Comparison of ENCODE assay signal across 11 mouse cellular contexts in genomic region chr6:38120681-38121371, GRCm38 (mm10). TPM values are rescaled to one million over a fixed set of nuclear protein-coding genes. Genes with fewer than 3 reads are reported as not detected.
DNase-seq lines count a peak whose midpoint lies in the region; ATAC-seq and TF ChIP-seq lines count a peak whose summit lies in the region.
"Had no signal": no experiment of that assay in that cellular context is flagged by ENCODE, and none has a peak within 500 bp of the region (broad histone marks: within the 10 kb centered on the region; RNA-seq: fewer than 3 reads in every experiment).

No protein-coding gene starts in this region.

- ATAC-seq in heart, embryonic 15.5 days (replicated peaks; ENCODE audit: insufficient number of reproducible peaks, insufficient read depth, low FRiP score, low read depth) = 0 out of 2 replicates have a peak, but pooled peaks have one; percentile 34
- ATAC-seq in kidney, postnatal 0 days (replicated peaks; ENCODE audit: low FRiP score, low read depth) = peak; percentile 77
- ATAC-seq in lung, embryonic 15.5 days (ENCODE audit: borderline replicate concordance, extremely low read depth, low FRiP score, low TSS enrichment) = peak; percentile 80
- ATAC-seq: midbrain, embryonic 15.5 days had no signal

- H3K4me1 ChIP-seq in heart, embryonic 15.5 days (replicated peaks) = peaks cover 15% of the 10 kb centered on the region
- H3K4me1 ChIP-seq in kidney, postnatal 0 days (replicated peaks; ENCODE audit: insufficient read depth, low read length) = no peaks in the 10 kb centered on the region; the same call in 1 of the 2 replicates
- peaks cover 14% of the 10 kb centered on the region for H3K4me1 ChIP-seq in lung, embryonic 15.5 days
- H3K4me1 ChIP-seq: midbrain, embryonic 15.5 days had no signal

- WGBS in heart, embryonic 15.5 days = 57% methylated on average over 9 of the region's 9 CpGs
- 35% methylated on average over 9 of the region's 9 CpGs for WGBS in kidney, postnatal 0 days
- WGBS in lung, embryonic 15.5 days = 39% methylated on average over 9 of the region's 9 CpGs

- no peak overlapping the region for H3K9ac ChIP-seq in heart, embryonic 15.5 days
- H3K9ac ChIP-seq in kidney, postnatal 0 days (ENCODE audit: low read depth, low read length) = no peak overlapping the region
- H3K9ac ChIP-seq in lung, embryonic 15.5 days = no peak overlapping the region
- H3K9ac ChIP-seq: heart, embryonic 12.5 days; midbrain, embryonic 15.5 days had no signal

- H3K27me3 ChIP-seq in heart, embryonic 15.5 days = no peaks in the 10 kb centered on the region
- H3K27me3 ChIP-seq in kidney, postnatal 0 days (ENCODE audit: insufficient read depth, low read length) = no peaks in the 10 kb centered on the region
- no peaks in the 10 kb centered on the region for H3K27me3 ChIP-seq in lung, embryonic 15.5 days
- H3K27me3 ChIP-seq: heart, embryonic 12.5 days; midbrain, embryonic 15.5 days had no signal

- H3K4me2 ChIP-seq in heart, embryonic 15.5 days = no peak overlapping the region
- no peak overlapping the region for H3K4me2 ChIP-seq in kidney, postnatal 0 days (ENCODE audit: low read length)
- 0 out of 2 replicates have a peak overlapping the region, but pooled peaks have one; percentile 6 for H3K4me2 ChIP-seq in lung, embryonic 15.5 days
- H3K4me2 ChIP-seq: heart, embryonic 12.5 days; midbrain, embryonic 15.5 days had no signal

- intact Hi-C loops in heart, postnatal 10 days (cut with DNase I) = no loop called here

- no peak overlapping the region for H3K27ac ChIP-seq in heart, embryonic 15.5 days
- H3K27ac ChIP-seq in kidney, postnatal 0 days = peak overlapping the region; percentile 92
- H3K27ac ChIP-seq in lung, embryonic 15.5 days = no peak overlapping the region; the same call in 1 of the 2 replicates
- H3K27ac ChIP-seq: midbrain, embryonic 15.5 days had no signal

- no peak overlapping the region for H3K4me3 ChIP-seq in heart, embryonic 15.5 days
- no peak overlapping the region for H3K4me3 ChIP-seq in kidney, postnatal 0 days (replicated peaks; ENCODE audit: low read depth, low read length)
- H3K4me3 ChIP-seq in lung, embryonic 15.5 days = no peak overlapping the region
- H3K4me3 ChIP-seq: heart, embryonic 12.5 days; midbrain, embryonic 15.5 days had no signal

- no peaks in the 10 kb centered on the region for H3K36me3 ChIP-seq in heart, embryonic 15.5 days
- 0 out of 2 replicates have a peak, but pooled peaks cover under 1% of the 10 kb centered on the region for H3K36me3 ChIP-seq in kidney, postnatal 0 days (ENCODE audit: insufficient read depth, low read length)
- H3K36me3 ChIP-seq in lung, embryonic 15.5 days = no peaks in the 10 kb centered on the region
- H3K36me3 ChIP-seq: heart, embryonic 12.5 days; midbrain, embryonic 15.5 days had no signal

- no peak for TF ChIP-seq CTCF in kidney, postnatal 0 days (IDR thresholded peaks at IDR 0.05; ENCODE audit: low read depth)

- H3K9me3 ChIP-seq in heart, embryonic 15.5 days (replicated peaks) = no peaks in the 10 kb centered on the region
- H3K9me3 ChIP-seq in kidney, postnatal 0 days (replicated peaks; ENCODE audit: low read length) = no peaks in the 10 kb centered on the region
- no peaks in the 10 kb centered on the region for H3K9me3 ChIP-seq in lung, embryonic 15.5 days
- H3K9me3 ChIP-seq: heart, embryonic 12.5 days; midbrain, embryonic 15.5 days had no signal

- DNase-seq in heart, postnatal 10 days = no peak
- DNase-seq in kidney, postnatal 0 days (ENCODE audit: low spot score) = peak; percentile 39
- peak; percentile 5 to 11 for DNase-seq in thymus, postnatal 10 days (ENCODE audit: low spot score in 2 of 2)
- no peak for DNase-seq in cerebellum, postnatal 14 days
- no peak for DNase-seq in neural tube, embryonic 10.5 days (ENCODE audit: extremely low spot score, low spot score)
- DNase-seq in left cerebral cortex, adult 8-10 months (ENCODE audit: low spot score in 2 of 2) = no peak
- DNase-seq: right cerebral cortex, adult 18-20 months had no signal

RNA-seq across cellular contexts. Expression of gene Atp6v0a4, which starts 3.6 kb away (rescaled TPM):
- 0.69 and 0.77 TPM in 2 replicates for polyA plus RNA-seq in heart, embryonic 15.5 days (2015; fragmentation: Nextera tagmentation; extraction: Ambion mirVana)
- 1 to 10 TPM; 3.5 to 5.1 TPM for total RNA-seq in heart, postnatal 10 days (2021)
- polyA plus RNA-seq in kidney, postnatal 0 days (2015; fragmentation: Nextera tagmentation; extraction: Ambion mirVana) = 37.9 and 45.2 TPM in 2 replicates
- 3.2 and 5.9 TPM in 2 replicates for polyA plus RNA-seq in lung, embryonic 15.5 days (2015; fragmentation: Nextera tagmentation; extraction: Ambion mirVana)
- 10 to 100 TPM in 2 of 4 experiments, 1 to 10 TPM in 2; 1.6 to 13.4 (median 6.3) TPM for total RNA-seq in left cerebral cortex, adult 8-10 months (2022)

RNA-seq across cellular contexts. Expression of gene Tmem213, which starts 11.8 kb away (rescaled TPM):
- 1.3 and 2.0 TPM in 2 replicates for polyA plus RNA-seq in heart, embryonic 15.5 days (2015; fragmentation: Nextera tagmentation; extraction: Ambion mirVana)
- not detected for total RNA-seq in heart, postnatal 10 days (2021)
- polyA plus RNA-seq in kidney, postnatal 0 days (2015; fragmentation: Nextera tagmentation; extraction: Ambion mirVana) = 198 and 199 TPM in 2 replicates
- 49.7 and 58.9 TPM in 2 replicates for polyA plus RNA-seq in lung, embryonic 15.5 days (2015; fragmentation: Nextera tagmentation; extraction: Ambion mirVana)
- not detected for total RNA-seq in left cerebral cortex, adult 8-10 months (2022)
- polyA plus RNA-seq: heart, embryonic 12.5 days; midbrain, embryonic 15.5 days had no signal

Comparison
In these comparisons a context has a peak if more than half of its experiments do, and no peak if none do; other contexts are left out.
1. DNase-seq: peak in kidney, postnatal 0 days (single experiment) and thymus, postnatal 10 days (2 of 2); none in heart, postnatal 10 days (0 of 2), cerebellum, postnatal 14 days (0 of 2), neural tube, embryonic 10.5 days (single experiment) and left cerebral cortex, adult 8-10 months (0 of 2).
2. RNA of gene Tmem213, which starts 11.8 kb away (polyA plus RNA-seq): 198 to 199 TPM in kidney, postnatal 0 days and 49.7 to 58.9 TPM in lung, embryonic 15.5 days; 1.3 to 2.0 TPM in heart, embryonic 15.5 days; every median in the first group is over 10 times any median in the second.
3. Peak in every context shown above with its lines, with median percentiles within 50 percentile points of each other: ATAC-seq.